Mouse (Mus musculus) right cerebral cortex, postnatal 14 days (tissue): Measurements from ENCODE around the gene Pigl.
"Not testable (repeated sequence)": the region's sequence is repeated elsewhere in the genome, so short reads cannot be mapped to it uniquely, and the experiment has no call there.

Experiments
- DNase-seq: peaks from one replicate; pipeline ENCODE4 v3.0.0; 2022

Gene Pigl

DNA sequence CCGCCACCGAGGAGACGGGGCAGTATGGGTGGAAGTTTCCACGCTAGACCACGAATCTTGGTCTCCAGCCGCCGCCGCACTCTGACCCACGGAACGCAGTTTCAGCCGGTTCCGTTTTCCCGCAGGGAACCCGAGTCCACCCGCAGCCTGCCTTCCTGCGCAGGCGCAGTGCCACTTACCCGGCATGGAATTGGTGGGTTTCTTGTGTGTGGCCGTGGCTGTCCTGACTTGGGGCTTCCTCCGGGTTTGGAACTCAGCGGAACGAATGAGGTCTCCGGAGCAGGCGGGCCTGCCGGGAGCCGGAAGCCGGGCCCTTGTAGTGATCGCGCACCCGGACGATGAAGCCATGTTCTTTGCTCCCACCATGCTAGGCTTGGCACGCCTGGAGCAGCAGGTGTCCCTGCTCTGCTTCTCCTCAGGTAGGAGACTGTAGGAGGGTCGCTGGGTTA is at the start of gene Pigl, which contains the start of gene Ncor1:
Pigl (plus strand) TSS at position 185 of the 449 bp plus-strand sequence.
Ncor1 (minus strand) TSS at position 266 of the 449 bp plus-strand sequence.
- peak; percentile 91 for DNase-seq

DNA sequence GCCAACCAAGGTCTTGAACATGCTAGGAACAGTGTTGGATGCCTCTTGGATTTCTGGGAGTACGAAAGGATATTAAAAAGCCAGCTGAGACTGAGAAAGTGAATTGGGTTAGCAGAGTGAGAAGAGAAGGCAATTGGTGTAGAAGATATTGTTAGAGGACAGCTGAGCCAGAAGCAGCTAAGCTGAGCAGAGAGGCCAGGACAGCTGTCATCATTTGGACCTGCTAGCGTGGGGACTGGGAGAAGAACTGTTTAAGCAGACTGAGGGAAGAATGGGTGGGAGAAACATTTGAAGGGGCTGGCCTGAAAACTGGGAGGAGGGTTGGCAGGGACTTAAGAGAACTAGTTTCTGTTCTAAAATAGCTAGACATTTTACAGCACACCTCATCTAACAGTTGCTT is 49.4 kb upstream of the Pigl start:
- no peak for DNase-seq

DNA sequence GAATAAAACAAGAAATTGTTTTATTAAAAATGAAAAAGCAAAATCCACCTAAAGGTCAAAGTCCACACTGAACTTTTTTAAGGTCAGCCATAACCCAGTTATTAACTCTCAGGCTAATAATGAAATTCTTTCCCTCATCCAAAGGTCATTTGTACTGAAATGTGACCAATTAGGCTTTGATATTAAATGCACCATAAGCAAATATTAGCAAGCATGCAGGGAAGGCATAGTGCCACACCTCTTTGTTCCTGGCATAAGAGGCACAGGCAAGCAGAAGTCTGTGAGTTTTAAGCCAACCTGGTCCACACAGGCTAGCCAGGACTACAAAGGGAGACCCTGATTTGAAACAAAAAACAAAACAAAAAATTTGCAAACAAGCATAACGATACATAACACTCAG is 48.6 kb upstream of the Pigl start:
- no peak for DNase-seq

DNA sequence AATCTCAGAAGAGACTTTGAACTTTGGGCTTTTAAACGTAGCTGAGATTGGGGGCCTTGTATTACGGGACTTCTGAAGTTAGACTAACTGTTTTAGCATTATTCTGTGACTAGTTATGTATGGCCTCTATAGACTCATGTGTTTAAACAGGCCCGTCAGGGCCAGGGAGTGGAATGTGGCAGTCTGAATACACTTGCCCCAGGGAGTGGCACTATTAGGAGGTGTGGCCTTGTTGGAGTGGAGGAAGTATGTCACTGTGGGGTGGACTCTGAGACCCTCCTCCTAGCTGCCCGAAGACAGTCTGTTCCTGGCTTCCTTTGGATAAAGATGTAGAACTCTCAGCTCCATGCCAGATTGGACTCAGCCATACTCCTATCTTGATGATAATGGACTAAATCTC is 43.2 kb upstream of the Pigl start:
- no peak for DNase-seq

DNA sequence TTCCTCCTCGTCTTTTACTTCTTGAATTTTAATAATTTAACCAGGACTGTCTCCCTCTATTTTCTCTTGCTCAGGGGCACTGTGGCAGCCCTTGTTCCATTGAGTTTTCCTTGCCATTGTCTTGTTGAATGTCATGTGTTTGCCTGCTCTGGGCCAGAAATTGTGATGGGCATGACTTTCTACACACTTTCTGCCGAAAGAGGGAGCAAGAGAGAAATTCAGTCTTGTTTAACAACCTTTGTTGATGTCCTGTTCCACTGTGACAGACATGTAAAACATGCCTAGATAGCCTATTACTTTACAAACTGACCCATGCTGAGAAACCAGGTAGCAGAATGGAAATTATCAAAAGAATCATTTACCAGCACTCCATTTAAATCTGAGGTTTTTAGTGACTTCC is 33.7 kb upstream of the Pigl start:
- no peak for DNase-seq

DNA sequence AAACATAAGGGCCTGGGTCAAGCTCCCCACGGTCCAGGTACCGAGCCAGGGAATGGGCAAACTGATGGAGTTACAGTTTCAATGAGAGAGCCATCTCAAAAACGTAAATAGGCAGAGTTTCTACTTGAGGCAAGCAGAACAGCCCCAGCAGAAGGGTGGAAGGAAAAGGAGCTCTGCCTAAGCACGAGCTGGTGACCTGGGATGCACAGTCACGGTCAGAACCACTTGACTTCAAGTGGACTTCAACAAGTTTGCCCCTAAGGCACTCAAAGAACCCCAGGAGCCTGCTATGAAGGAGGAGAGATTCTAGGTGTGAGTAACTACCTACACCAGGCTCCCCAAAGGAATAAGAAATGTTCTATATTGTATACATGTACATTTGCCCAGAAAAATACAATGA is 32.0 kb upstream of the Pigl start:
- DNase-seq, result no peak

DNA sequence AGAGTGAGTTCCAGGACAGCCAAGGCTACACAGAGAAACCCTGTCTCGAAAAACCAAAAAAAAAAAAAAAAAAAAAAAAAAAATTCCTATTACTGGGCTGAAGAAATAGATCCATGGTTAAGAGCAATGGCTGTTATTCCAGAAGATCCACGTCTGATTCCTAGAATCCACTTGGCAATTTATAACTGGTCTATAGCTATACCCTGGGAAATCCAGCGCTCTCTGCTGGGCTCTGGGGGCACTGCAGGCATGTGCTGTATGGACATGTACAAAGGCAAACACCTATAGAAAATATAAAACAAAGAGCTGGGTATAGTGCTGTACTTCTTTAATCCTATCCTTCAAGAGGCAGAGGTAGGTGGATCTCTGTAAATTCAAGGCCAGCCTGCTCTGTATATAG is 31.2 kb upstream of the Pigl start:
- DNase-seq, result peak; percentile 10

DNA sequence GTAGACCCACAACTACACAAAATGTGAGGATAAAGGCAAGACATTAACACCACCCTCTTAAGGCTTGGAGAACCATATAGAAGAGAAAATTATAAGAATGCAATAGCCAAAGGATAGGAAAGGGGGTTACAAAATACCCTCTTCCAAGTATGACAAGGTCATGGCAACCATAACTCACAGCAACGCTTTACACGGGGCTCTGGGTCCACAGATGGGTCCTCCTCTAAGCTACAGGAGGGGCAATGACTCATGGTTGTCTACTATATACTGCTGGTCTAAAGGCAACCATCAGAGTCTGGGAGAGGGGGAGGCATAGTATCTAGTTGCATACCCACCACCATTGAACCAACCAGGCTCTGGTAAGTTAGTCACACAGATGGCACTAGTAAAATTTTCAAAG is 26.0 kb upstream of the Pigl start:
- no peak for DNase-seq

DNA sequence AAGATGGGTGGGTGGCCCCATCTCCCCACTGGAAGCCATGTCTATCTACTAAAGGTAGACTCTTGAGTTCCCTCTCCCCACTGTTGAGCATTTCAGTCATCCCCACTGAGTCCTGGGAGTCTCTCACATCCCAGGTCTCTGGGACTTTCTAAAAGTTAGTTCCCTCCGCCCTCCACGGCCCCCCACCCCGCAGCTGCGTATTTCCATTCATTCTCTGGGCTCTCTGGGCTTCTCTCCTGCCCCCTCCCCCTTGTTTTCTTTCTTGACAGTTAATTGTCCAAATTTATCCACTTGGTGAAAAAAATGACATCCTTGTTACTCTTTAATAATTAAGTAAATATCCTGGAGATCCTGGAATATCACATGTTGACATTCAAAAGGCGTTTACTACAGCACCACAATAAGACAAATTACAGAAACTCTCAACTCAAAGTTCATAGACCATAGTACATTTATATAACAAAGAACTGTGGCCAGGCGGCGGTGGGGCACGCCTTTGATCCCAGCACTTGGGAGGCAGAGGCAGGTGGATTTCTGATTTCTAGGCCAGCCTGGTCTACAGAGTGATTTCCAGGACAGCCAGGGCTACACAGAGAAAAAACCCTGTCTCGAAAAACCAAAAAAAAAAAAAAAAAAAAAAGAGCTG is 17.5 kb upstream of the Pigl start:
- DNase-seq, result no peak

DNA sequence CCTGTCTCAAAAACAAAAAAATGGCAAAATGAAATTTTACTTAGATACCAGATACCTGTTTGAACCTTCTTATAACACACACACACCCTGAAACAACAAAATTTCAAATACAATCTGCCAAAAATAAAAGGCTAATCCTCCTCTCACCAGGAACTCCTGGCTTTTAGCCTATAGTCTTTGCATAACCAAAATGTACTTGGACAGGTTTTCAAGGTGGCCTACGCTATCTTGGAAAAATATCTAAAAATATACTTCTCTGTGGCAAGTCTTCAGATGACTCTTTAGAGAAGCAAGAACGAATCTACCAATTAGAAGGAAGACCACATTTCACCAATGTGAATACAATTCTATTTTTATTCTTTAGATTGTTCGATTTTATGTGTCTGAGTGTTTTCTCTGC is 12.5 kb upstream of the Pigl start:
- no peak for DNase-seq

DNA sequence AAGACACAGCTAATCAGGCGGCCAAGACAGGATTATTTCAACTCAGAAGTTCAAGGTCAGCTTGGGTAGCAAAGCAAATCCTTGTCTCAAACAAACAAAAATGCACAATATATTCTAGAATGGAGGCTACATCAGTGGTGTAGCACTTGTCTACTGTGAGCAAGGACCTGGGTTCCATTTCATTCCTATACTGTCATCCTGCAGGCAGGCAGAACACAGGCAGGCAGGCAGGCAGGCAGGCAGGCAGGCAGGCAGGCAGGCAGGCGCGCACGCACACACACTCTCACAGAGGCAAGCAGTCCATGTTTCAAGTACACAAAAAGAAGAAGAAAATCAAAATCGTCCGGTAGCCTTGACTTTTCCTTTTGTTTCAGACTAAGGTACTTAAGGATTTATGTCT is 9.3 kb upstream of the Pigl start:
- no peak for DNase-seq

DNA sequence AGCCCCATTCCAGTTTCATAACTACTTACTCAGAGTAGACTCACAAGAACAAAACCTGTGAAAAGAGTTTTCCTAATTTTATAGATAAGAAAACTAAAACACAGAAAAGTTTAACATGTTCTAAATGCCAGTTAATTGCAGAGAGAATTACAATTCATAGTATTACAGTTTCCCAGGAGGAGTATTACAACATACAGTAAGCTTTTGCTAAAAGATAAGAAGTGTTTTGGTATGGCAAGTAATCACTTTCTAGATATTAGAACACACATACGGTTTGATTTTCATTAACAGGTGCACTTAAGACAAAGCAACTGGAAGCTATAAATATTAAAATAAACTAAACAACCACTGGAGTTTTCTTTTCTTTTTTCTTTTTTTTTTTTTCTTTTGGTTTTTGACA is 3.1 kb upstream of the Pigl start:
- DNase-seq, result no peak

DNA sequence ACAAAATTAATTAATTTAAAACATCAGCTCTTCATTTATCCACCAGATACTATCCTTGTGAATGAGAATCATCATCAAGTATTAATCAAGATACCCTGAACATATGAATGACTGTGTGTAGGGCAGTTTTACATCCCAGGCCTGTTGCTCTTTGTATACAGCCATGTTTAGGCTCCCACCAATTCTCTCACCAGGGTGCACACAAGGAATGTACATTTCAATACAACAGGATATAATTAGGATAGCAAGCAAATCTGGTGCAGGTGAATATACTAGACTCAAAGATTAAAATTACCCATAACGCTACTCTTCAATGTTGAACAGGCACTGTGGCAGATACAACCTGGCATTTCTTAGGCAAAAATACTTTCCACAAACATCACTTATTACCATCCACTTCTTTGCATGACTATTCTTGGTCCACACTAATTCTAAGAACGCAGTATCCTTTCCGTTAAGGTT is 2.2 kb upstream of the Pigl start:
- DNase-seq, result no peak

DNA sequence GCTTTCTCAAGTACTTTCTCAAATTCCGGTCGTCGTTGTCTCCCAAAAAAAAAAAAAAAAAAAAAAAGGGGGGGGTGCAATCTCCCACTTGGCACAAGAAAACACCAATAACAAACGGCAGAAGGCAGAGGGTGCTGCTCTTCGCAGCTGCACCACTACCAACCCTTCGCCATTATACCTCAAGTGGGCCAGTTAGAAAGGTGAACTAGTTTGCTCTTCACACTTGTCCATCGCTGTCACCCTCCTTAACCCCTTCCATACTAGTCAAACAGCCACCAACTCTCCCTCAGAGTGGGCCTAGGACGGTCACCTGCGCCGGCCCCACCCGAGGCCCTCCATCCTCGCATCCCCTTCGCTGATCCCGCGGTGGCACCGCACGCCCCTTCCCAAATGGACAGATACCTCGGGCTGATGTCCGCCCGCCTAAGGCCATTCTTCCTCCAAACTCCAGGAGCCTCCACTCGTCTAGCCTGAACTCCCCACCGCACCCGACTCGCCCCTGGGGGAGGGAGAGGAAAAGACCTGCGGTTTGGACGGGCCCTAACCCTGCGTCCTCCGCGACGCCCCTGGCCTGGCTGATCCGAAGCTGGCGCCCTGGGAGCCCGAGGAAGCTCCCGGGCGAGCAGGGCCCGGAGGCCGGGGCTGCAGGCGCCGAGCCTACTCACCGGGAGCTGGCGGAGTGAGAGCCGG is 1.6 kb upstream of the Pigl start:
- DNase-seq, result peak; percentile 22

DNA sequence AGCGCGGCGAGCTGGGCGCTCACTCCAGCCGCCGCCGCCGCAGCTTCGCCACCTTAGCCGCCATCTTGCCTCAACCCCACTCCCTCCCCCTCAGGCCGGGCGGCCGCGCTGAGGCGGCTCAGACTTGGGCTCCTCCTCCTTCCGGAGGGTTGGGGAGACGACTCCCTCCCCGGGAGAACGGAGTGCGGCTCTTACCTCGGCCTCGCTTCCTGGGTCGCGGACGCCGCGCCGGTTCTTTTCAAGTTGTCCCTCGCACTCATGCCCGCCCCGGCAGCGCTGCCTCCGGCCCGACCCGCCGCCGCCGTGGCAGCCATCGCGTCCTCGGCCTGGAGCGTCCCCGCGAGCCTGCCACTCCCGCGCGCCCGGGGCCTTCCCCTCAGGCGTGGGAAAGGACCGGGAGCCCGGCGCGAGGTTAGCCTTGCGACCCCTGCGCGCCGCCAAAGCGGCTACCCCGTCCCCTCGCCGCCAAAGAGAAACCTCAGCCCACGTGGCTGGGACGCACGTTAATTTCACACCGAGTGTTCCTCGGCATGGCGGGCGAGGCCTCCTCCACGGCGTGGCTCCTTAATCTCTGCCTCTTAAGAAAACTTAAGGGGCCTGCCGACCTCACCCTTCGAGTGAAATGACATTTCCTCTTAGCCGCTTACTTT is 894 bp upstream of the Pigl start:
- peak; percentile 83 for DNase-seq

DNA sequence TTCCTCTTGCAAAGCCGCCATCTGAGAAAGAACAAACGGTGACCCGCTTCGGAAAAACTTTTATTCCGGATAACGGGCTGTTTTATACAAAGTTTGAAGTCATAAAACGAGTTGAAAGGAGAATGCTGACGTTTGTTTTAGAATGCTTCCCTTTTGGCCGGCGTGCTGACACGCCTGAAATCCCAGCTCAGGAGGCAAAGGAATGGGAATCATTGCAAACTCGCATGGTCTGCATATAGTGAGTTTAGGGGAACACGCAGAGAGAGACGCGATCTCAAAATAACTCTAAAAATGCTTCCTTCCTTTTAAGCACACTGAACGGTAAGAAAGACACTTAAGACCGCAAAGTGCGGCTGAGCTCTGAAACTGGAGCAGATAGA is 379 bp upstream of the Pigl start:
- no peak for DNase-seq

DNA sequence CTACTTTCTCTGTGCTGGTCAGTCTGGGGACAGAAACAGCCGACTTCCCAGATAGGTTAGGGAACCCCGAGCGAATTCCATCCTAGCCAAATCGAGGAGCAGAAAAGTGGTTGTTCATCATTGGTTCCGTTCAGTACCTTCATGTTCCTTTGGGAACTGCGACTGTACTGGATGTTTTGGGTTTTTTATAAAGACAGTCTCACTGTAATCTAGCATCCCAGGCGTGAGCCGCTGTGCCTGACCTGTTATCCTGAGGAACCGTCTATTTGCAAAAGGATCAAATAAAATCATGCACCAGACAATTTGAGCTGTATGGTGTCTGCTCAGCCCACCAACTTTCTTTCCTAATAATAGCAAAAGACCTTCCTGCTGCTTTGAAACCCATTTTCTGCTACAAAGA is 520 bp downstream of the Pigl start:
- DNase-seq, result no peak

DNA sequence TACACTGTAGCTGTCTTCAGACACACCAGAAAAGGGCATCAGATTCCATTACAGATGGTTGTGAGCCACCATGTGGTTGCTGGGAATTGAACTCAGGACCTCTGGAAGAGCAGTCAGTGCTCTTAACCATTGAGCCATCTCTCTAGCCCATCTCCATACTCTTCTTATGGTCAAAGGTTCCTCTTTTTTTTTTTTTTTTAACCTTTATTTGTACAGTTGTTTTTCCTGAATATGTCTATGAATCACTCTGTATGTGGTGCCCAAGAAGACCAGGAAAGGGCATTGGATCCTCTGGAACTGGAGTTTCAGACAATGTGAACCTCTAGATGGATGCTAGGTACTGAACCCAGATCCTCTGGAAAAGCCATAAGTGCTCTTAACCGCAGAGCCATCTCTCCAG is 4.3 kb downstream of the Pigl start:
- DNase-seq, result not testable (repeated sequence)

DNA sequence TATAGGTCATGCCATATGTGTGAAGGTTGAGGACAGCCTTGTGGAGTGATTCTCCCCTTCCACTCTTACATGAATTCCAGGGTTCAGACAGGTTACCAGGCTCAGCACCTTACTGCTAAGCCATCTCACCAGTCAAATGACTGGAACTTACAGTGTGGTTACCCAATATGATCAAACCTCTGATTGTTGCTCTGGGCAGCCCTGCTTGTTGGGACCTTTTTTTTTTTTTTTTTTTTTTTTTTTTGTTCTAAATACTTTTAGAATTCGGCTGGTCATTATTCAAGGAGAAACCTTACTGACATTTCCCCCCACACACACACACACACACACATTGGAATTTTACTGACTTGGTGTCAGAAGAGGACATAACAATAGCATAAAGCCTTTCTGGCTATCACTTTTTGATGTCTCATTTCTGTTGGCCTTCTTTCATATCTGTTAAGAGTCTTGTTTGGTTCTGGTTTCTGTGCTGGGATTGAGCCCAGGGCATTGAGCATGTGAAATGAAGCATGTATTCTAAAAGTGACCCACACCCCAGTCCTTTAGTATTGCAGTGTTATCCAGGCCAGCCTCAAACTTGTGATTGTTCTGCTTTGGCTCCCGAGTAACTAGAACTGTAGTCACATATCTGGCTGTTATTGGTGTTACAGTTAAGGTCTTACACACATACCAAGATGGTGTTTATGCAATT is 5.1 kb downstream of the Pigl start:
- no peak for DNase-seq

DNA sequence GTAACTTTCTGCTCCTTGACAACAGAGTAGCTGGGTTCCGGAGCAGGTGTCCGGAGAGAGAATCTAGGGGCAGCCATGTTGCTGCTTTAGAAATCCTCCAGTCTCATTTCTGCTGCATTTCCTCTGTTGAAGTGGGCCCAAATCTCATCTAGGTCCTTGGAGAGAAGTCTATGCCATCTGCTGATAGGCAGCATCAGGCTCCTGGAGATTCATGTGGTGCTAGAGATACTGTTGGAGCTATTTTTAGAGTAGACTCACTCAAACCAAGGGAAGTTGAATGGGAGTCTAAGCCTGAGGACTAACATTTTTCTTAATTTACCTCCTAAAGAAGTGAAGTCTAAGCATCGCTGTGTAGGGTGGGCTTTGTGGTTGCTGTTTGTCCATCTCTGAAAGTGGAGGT is 6.4 kb downstream of the Pigl start:
- no peak for DNase-seq

DNA sequence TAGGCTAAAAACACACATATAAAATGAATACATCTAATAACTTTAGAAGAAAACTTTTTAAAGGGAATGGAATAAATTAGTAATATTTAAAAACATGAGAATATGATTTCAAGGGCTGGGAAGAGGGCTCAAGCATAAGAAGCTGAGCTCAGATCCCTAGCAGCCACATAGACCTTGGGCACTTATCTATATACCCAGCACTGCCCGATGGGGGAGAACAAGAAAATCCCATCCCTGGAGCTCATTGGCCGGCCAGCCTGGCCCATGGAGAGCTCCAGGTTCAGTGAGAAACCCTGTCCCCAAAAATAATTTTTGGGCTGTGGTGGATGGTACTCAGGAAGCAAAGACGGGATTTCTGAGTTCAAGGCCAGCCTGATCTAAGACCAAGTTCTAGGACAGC is 7.6 kb downstream of the Pigl start:
- no peak for DNase-seq

DNA sequence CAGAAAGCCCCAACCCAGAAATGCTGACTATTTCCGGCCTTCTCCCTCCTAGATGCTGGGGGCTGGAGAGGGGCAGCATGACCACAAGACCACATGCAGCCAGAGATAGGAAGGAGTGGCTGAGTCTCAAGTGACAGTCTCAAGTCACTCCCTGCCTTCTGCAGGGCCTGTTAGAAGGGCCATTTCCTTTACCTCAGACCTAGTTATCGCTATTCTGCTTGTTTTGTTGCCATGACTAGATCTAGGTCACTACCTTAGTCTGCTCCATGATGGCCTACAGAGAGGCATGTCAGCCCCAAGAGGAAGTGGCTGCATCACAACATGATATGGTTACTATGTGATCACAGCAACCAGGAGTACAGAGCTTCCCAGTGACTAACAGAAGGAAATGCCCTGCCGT is 8.3 kb downstream of the Pigl start:
- DNase-seq, result no peak

DNA sequence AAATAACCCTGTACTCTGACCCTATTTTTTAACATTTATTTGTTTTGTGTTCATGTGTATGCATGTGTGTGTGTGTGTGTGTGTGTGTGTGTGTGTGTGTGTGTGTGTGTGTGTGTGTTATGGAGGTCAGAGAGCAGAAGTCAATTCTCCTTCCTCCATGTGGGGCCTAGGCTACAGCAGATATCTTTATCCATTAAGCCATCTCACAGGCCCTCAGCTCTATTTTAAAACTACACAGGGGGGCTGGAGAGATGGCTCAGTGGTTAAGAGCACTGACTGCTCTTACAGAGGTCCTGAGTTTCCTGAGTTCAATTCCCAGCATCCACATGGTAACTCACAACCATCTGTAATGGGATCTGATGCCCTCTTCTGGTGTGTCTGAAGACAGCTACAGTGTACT is 9.0 kb downstream of the Pigl start:
- not testable (repeated sequence) for DNase-seq

DNA sequence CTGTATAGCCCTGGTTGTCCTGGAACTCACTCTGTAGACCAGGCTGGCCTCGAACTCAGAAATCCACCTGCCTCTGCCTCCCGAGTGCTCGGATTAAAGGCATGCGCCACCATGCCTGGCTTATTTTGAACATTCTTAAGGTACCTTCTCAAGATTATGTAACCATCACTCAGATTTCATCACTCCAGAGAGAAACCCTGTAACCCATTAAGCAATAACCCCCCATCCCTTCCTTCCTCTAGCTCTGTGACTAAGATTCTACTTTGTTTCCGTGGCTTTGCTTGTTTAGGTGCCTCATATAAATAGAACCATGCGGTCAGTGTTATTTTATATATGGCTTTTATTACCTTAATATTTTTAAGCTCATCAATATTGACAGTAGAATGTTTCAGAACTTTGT is 12.2 kb downstream of the Pigl start:
- DNase-seq, result no peak
